Mouse (Mus musculus) E14TG2a.4 (cell line): ENCODE results near the gene Mslnl.

Experiments
- CTCF ChIP-seq: conservative IDR thresholded peaks from 2 replicates; pipeline ENCODE4 v1.5.1; 2014; ENCODE audit warnings: low read length
- NANOG ChIP-seq: IDR thresholded peaks from 2 replicates; pipeline ENCODE4 v1.6.1; 2014; ENCODE audit warnings: borderline replicate concordance, low read length, mixed read lengths

DNA sequence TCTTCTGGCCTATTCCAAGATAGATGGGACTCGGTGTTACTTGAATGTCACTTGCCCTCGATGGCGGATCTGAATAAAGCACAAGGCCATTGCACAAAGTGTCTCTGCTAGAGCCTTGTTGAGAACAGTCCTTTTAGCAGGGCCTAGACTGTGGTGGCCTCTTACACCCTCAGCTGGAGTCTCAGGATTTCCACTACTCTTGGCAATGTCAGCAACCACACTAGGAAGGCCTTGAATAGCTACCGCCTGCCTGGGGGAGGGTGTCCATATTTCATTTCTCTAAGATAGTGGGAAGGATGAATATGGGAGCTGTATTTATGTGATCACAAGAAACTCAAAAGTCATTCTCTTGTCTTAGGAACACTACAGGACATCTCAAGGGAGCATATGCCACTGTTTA is 12.4 kb downstream of the Mslnl start:
- TF ChIP-seq CTCF (no peak), NANOG (no peak)
